Mouse (Mus musculus): Measurements from ENCODE around the gene Ptrh1.

The Ptrh1 gene

GRCm38 (mm10) chr2:32775359-32776074, at the start of gene Ptrh1, which contains the start of gene Ttc16:
Gene Ptrh1 (plus strand): TSS chr2:32775786.
Gene Ttc16 (minus strand): TSS chr2:32775633.
- peak; percentile 97 for DNase-seq

- peak; percentile 92 for DNase-seq
Observed at GRCm38 (mm10) chr2:32727435-32727834, 48.2 kb upstream of the Ptrh1 start.

GRCm38 (mm10) chr2:32728463-32728862, 47.1 kb upstream of the Ptrh1 start:
- DNase-seq, result no peak

DNA sequence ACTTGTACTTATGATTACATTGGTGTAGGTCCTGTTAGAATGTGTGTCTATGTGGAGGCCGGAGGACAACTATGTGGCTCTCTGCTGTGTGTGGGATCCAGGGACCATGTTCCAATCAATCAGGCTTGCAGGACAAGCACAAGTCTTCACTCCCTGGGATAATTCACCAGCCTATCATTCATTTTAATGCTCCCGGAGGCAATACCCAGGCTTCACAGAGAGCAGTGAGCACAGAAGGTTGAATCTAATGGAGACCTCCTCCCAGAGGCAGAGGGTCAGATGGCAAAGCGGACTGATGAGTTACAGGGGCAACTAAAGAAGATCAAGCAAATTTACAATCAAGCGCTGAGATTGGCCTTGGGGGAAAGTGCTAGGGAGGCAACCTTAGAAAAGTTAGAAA, 46.0 kb upstream of the Ptrh1 start:
- DNase-seq, result no peak

- DNase-seq, result no peak
Observed at GRCm38 (mm10) chr2:32730854-32731253, 44.7 kb upstream of the Ptrh1 start.

DNA sequence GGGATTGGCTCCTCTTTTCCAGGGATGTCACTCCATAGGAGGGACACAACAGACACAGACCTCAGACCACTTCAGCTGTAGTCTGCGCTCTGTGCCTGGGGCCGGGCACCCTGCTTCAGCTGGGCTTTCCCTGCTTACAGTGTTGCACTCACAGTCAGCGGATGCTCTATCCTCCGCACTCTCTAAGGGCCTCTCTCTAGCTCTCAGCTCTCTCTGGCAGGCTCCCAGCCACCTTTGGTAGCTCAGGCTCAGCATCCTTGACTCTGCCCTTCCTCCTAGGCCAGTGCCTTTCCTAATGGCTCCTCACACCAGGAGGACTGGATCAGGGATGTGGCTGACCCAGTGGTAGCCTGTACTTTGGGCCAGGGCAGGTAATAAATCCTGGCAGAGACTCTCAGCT, 43.7 kb upstream of the Ptrh1 start:
- DNase-seq, result no peak

- no peak for DNase-seq
Observed at GRCm38 (mm10) chr2:32732695-32733094, 42.9 kb upstream of the Ptrh1 start.

DNA sequence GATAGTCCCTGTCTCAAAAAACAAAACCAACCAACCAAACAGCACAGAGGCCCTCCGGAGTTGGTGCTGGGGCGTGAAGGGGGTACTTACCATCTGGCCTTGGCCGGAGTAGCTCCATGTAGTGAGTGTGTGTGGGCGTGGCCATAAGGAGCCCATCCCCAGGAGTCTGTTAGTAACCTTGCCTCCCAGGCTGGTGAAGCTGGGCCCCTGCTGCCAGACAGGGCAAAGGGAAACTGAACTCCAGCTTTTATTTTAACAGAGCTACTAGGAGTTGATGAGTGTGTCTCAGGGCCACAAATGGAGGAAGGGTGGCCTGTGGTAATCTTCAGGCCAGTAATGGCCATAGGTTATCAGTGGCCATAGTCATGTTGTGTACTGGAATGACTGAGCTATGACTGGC, 41.1 kb upstream of the Ptrh1 start:
- DNase-seq, result no peak

DNA sequence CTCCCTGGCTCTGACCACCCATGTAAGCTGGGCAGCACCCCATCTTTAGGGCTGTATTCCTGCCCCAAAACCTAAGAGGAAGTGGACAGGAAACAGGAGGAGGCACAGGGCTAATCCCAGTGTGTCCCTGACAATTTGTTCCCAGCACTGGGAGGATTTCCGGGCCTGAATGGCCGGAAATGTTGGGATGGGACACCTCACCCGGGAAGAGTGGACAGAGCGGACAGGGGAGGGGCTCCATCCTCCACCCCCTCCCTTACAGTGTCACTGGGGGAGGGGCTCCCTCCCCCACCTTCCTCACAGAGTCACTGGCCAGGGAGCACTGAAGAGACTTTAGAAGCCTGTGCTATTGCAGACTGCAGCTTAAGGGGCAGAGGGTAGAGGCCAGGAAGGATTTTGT, 40.7 kb upstream of the Ptrh1 start:
- DNase-seq, result no peak

DNA sequence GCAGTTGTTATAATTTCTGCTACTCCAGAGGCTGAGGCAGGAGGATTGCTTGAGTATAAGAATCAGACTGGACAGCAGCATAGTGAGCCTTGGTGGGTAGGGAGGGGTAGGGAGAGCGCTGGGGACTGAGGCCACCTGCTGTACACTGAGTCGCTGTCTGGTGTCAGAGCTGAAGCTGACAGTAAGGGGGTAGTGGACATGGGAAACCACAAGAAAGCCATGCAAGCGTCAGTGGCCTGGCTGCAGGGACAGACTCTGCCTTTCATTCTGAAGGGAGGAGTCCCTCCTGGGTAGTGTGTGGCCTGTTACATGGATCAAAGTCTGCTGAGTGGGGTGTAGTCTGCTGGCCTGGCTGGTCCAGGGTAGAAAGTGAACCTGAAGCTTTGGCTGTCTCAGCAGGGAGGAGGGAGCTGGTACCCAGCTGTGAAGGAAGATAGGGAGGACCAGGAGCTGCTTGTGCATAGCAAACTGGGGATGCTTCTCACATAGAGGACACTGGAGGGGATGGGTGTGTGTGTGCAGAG, 39.2 kb upstream of the Ptrh1 start:
- no peak for DNase-seq

DNA sequence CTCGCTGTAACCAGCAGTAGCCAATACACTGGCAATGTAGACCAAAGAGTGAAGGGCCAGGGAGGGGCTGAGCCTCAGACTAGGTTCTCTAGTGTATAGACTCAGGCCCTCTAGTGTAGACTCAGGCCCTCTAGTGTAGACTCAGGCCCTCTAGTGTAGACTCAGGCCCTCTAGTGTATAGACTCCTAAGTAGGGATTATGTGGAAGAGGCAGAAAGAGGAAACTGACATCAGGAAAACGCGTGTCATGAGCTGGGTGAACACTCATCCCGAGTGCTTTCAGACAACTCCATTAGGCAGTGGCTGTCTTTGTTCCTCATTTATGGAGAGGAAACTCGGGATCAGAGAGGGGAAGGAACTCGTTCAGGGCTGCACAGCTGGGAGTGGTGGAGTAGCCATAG, 38.6 kb upstream of the Ptrh1 start:
- no peak for DNase-seq

GRCm38 (mm10) chr2:32739311-32739710, 36.3 kb upstream of the Ptrh1 start:
- DNase-seq, result no peak

GRCm38 (mm10) chr2:32740916-32741272, 34.7 kb upstream of the Ptrh1 start, which contains the start of gene 6330409D20Rik:
Gene 6330409D20Rik (minus strand): TSS chr2:32741016.
- no peak for DNase-seq

DNA sequence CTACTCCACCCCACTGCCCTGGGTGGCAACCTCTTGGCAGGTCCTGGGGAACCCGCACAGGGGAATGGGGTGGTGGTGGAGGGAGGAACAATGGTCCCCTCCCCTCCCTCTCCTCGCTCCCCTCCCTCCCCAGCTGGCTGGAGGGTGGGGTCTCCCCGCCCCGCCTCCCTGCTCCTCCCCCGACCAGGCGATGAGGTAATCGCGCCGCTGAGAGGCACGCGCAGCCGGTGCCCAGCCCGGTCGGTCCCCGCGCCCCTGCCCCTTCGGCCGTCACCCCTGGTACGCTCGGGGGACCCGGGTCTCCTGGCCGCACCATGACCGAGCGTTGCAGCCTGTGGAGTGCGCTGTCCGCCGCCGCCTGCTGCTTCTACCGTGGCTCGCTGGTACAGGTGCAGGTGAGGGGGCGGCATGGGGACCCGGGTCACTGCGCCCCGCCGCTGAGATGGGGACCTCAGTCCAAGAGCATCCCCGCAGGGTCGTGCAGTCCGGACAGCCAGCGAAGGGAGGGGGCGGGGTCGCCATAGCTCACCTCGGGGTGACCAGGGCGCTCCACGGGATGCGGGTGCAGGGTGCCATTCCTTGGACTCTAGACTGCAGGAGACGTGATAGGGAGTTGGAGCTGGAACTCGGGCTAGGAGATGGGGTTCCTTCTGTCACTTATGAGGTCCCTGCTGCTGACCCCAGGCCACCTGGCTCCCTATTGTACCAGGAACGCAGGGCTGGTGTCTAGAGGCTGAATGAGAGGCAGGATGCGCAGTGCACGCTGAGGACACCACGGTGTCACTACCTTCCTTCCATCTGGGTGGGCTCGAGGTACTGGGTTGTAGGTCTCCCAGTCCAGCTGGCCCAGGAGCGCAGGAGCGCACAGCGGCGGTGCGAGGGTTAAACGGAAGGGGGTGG, 34.1 kb upstream of the Ptrh1 start:
- DNase-seq, result peak; percentile 63

- peak; percentile 93 for DNase-seq
Observed at GRCm38 (mm10) chr2:32742173-32742531, 33.4 kb upstream of the Ptrh1 start.

DNA sequence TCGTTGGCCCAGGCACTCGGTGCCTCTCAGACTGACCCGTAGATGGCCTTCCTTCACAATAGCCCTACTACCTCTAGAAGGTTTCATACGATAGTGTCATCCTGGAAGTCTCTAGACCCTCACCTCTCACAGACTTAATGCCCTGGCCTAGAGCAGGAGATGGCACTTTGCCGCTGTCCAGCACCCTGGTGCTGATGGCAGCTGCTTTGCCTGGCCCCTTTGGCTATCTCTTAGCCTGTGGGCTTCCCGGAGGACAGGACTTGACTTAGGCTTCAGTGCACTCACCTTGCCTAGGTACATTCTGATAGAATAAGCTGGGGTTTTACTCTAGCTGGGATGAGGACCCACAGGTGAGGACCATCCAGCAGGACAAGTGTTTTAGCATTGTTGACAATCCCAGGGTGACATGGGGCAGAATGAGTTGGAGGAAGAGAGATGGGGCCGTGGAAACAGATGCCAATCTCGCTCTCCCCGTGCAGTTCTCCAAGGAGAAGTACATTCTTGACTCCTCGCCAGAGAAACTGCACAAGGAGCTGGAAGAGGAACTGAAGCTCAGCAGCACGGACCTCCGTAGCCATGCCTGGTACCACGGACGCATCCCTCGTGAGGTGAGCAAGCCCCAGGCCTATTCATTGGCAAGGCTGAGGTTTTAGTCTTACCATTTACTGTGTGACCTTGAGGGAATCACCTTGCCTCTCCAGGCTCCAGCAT, 31.2 kb upstream of the Ptrh1 start:
- DNase-seq, result no peak

- no peak for DNase-seq
Observed at GRCm38 (mm10) chr2:32749082-32749481, 26.5 kb upstream of the Ptrh1 start.

GRCm38 (mm10) chr2:32750199-32750598, 25.4 kb upstream of the Ptrh1 start:
- no peak for DNase-seq

GRCm38 (mm10) chr2:32750887-32751664, 24.5 kb upstream of the Ptrh1 start:
- no peak for DNase-seq

GRCm38 (mm10) chr2:32751665-32752033, 23.9 kb upstream of the Ptrh1 start:
- no peak for DNase-seq

DNA sequence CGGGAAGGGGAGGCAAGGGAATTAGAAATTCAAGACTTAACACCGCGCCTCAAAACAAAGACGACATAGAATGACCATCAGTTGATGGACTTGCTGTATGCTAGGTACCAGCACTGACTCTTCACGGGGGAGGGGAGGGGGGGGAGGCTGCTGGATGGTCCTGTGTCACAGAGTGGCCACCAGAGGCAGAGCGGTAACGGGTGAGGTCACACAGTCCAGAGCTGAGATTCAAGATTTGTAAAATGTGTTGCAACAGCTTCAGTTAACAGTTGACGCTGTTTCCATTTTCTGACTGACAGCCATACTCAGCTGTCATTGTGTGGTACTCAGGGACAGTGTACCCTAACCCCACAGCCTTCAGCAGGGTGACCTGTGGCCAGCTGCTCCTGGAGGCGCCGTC, 23.4 kb upstream of the Ptrh1 start:
- no peak for DNase-seq

- no peak for DNase-seq
Observed at GRCm38 (mm10) chr2:32756674-32757055, 18.9 kb upstream of the Ptrh1 start.
